Mouse (Mus musculus) forebrain, embryonic 11.5 days (tissue): ENCODE measurements around the gene Imp3. TPM values are rescaled to one million over a fixed set of nuclear protein-coding genes. Genes with fewer than 3 reads are reported as not detected.

Source experiments
- ATAC-seq: fragments of 200-750 bp; cut with Nextera tagmentation; replicated peaks from 2 replicates; pipeline ENCODE4 v1.8.0; 2017; ENCODE audit warnings: moderate TSS enrichment; ENCODE audit not compliant: low FRiP score
- DNase-seq: peaks from one replicate; pipeline ENCODE4 v3.0.0-alpha.2; 2017; ENCODE audit warnings: low spot score
- H3K27ac ChIP-seq: fragments of 300-500 bp; sonication (generic); 2 replicates; pipeline ENCODE4 v1.5.1; 2014; ENCODE audit warnings: low read depth, low read length
- H3K27me3 ChIP-seq: fragments of 300-500 bp; sonication (generic); 2 replicates; pipeline ENCODE4 v1.6.1; 2014; ENCODE audit warnings: mild to moderate bottlenecking, low read length, mixed read lengths; ENCODE audit not compliant: control insufficient read depth, insufficient read depth
- H3K36me3 ChIP-seq: fragments of 300-500 bp; sonication (generic); 2 replicates; pipeline ENCODE4 v1.6.1; 2014; ENCODE audit warnings: mild to moderate bottlenecking, low read length, moderate library complexity, mixed read lengths; ENCODE audit not compliant: control insufficient read depth, insufficient read depth
- H3K4me1 ChIP-seq: fragments of 300-500 bp; sonication (generic); replicated peaks from 2 replicates; pipeline ENCODE4 v1.6.1; 2014; ENCODE audit warnings: low read length, mixed read lengths; ENCODE audit not compliant: control insufficient read depth, insufficient read depth
- H3K4me2 ChIP-seq: fragments of 300-500 bp; sonication (generic); 2 replicates; pipeline ENCODE4 v1.6.1; 2014; ENCODE audit warnings: low read depth, mild to moderate bottlenecking, low read length, moderate library complexity, mixed read lengths; ENCODE audit not compliant: severe bottlenecking
- H3K4me3 ChIP-seq: fragments of 300-500 bp; sonication (generic); 2 replicates; pipeline ENCODE4 v1.5.1; 2014; ENCODE audit warnings: low read depth, low read length
- H3K9ac ChIP-seq: fragments of 300-500 bp; sonication (generic); 2 replicates; pipeline ENCODE4 v1.6.1; 2014; ENCODE audit warnings: low read length
- H3K9me3 ChIP-seq: fragments of 300-500 bp; sonication (generic); 2 replicates; pipeline ENCODE4 v1.6.1; 2016; ENCODE audit warnings: low read length, mixed read lengths; ENCODE audit not compliant: control insufficient read depth
- WGBS: fragments of 180-500 bp; shearing (Covaris S2); extraction: QIAGEN DNeasy Blood & Tissue Kit; methylation state at CpG from one replicate; pipeline ENCODE4 v1.1.7; 2014; 5-methylcytosine and 5-hydroxymethylcytosine counted together
- polyA plus RNA-seq: library from polyadenylated mRNA; unstranded; fragments of >200 nt; fragmentation: Nextera tagmentation; extraction: Ambion mirVana; gene quantifications from 2 replicates; pipeline ENCODE4 v1.2.1, GENCODE M21; 2014

Imp3 gene
- polyA plus RNA-seq, 1 experiment from 2014 or later: 65.4 TPM

DNA sequence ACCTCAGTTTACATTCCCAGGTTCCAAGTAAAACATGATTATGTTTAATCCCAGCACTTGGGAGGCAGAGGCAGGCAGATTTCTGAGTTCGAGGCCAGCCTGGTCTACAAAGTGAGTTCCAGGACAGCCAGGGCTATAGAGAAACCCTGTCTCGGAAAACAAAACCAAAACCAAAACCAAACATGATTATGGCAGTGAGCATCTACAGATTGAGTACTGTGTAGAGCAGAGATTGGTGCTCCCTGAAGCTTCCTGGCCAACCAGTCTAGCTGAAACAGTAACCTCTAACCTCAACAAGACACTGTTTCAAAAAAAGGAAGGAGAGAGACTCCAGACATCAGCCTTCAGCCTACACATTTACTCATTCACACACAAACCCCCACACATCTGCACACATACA lies 21.4 kb downstream of the Imp3 start:
- DNase-seq: no peak
- no peaks in the 10 kb centered on the region for H3K4me1 ChIP-seq
- WGBS: 98% methylated on average over 2 of the region's 2 CpGs
- no peak for ATAC-seq
- H3K27ac ChIP-seq: no peak overlapping the region
- H3K4me2 ChIP-seq: no peak overlapping the region
- no peaks in the 10 kb centered on the region for H3K27me3 ChIP-seq
- no peaks in the 10 kb centered on the region for H3K9me3 ChIP-seq
- H3K4me3 ChIP-seq: no peak overlapping the region
- no peaks in the 10 kb centered on the region for H3K36me3 ChIP-seq
- no peak overlapping the region for H3K9ac ChIP-seq

DNA sequence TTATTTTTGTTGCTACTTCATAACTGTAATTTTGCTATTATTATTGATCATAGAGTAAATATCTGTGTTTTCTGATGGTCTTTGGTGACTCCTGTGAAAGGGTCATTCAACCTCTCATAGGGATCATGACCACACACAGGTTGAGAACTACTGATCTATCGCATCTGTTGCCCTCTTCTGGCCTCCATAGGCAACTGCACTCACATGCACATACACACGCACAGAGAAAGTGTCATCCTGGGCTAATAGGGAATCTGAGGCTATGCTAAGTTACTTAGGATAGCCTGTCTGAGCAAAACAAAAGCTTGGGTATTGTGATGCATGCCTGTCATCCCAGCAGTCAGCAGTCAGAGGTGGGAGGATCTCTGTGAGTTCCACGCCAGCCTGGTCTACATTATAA lies 24.3 kb downstream of the Imp3 start:
- H3K9me3 ChIP-seq: no peaks in the 10 kb centered on the region
- ATAC-seq: no peak
- no peak overlapping the region for H3K9ac ChIP-seq
- no peaks in the 10 kb centered on the region for H3K4me1 ChIP-seq
- DNase-seq: no peak
- no peaks in the 10 kb centered on the region for H3K27me3 ChIP-seq
- no peaks in the 10 kb centered on the region for H3K36me3 ChIP-seq
- WGBS: 95% methylated on average over 3 of the region's 3 CpGs
- no peak overlapping the region for H3K4me2 ChIP-seq
- no peak overlapping the region for H3K4me3 ChIP-seq
- no peak overlapping the region for H3K27ac ChIP-seq

DNA sequence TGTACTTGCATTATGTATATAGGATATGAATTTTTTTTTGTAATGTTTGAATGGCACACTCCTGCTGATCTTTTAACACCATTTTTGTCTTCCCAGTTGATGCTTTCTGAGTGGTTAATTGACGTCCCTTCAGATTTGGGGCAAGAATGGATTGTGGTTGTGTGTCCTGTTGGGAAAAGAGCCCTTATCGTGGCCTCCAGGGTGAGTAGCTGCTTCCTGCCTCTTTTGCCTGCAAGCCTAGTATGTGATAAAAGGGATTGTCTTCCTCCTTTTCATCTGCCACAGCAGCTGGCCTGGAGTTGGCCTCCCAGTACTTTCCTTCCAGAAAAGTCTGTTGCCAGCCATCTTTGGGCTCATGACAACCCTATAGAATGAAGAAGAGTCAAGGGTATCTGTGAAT lies 32.9 kb downstream of the Imp3 start:
- WGBS: 80% methylated on average over 2 of the region's 2 CpGs
- Histone ChIP-seq H3K27me3 (no peaks in the 10 kb centered on the region), H3K27ac (no peak overlapping the region), H3K9ac (no peak overlapping the region), H3K4me2 (no peak overlapping the region), H3K4me1 (no peaks in the 10 kb centered on the region), H3K9me3 (no peaks in the 10 kb centered on the region), H3K36me3 (no peaks in the 10 kb centered on the region), H3K4me3 (no peak overlapping the region)
- no peak for ATAC-seq
- no peak for DNase-seq

DNA sequence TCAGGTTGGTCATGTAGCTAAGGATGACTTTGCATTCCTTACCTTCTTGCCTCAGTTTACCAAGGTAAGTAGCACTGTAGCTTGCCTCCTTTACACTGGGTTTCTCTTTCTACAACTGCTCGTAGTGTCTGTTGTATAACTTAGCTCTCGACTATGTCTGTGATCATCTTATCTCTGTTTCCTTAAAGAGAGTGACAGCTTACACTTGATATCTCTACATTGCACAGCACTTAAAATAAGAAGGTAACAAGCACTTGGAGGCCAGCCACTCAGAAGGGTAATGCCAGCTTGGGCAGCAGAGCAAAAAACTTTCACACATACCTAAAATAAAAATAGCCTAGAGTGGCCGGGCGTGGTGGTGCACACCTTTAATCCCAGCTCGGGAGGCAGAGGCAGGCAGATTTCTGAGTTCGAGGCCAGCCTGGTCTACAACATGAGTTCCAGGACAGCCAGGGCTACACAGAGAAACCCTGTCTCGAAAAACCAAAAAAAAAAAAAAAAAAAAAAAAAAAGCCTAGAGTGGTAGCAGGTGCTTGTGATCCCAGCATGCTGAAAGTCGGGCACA lies 36.8 kb downstream of the Imp3 start:
- DNase-seq (no peak), ATAC-seq (no peak)
- H3K9me3 ChIP-seq: no peaks in the 10 kb centered on the region
- H3K4me2 ChIP-seq: no peak overlapping the region
- H3K9ac ChIP-seq: no peak overlapping the region
- no peak overlapping the region for H3K27ac ChIP-seq
- WGBS: 96% methylated on average over 7 of the region's 8 CpGs
- H3K27me3 ChIP-seq: no peaks in the 10 kb centered on the region
- H3K4me1 ChIP-seq: no peaks in the 10 kb centered on the region
- H3K36me3 ChIP-seq: no peaks in the 10 kb centered on the region
- H3K4me3 ChIP-seq: no peak overlapping the region

DNA sequence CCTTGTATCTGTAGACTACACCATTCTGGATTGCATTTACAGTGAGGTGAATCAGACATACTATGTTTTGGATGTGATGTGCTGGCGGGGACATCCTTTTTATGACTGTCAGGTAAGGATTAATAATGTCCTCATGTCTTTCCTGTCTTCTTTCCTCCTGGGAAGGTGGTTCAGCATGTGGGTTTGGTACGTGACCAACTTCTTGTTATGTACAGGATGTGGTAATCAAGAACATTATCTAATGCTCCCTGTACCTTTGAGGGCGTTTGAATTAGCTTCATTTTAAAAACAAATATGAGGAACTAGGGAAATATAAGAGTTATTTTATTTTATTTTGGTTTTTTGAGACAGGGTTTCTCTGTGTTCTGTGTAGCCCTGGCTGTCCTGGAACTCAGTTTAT lies 37.9 kb downstream of the Imp3 start:
- Histone ChIP-seq H3K4me1 (no peaks in the 10 kb centered on the region), H3K36me3 (no peaks in the 10 kb centered on the region), H3K9me3 (no peaks in the 10 kb centered on the region), H3K4me3 (no peak overlapping the region), H3K27me3 (no peaks in the 10 kb centered on the region), H3K9ac (no peak overlapping the region), H3K4me2 (no peak overlapping the region), H3K27ac (no peak overlapping the region)
- 94% methylated on average over 3 of the region's 3 CpGs for WGBS
- DNase-seq: no peak
- no peak for ATAC-seq

DNA sequence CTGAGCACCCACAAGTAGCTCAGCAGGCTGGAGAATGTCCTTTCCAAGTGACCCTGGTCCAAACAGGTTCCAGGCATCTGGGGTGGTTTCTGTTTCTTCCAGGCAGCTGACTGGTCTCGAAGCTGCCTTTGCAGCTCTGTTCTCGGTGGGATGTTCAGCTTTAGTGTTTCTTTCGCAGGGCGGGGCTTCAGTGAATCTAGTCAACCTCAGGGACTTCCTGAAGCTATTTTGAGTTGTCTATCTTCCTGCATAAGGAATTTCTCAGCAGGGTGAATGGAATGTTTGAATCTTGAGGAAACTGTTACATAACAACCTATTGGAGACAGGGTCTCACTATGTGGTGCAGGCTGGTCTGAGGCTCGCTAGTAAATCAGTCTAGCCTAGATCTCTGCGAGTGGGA lies 42.9 kb downstream of the Imp3 start:
- H3K36me3 ChIP-seq: no peaks in the 10 kb centered on the region
- H3K27me3 ChIP-seq: no peaks in the 10 kb centered on the region
- no peak overlapping the region for H3K4me3 ChIP-seq
- H3K9me3 ChIP-seq: no peaks in the 10 kb centered on the region
- no peak overlapping the region for H3K4me2 ChIP-seq
- no peaks in the 10 kb centered on the region for H3K4me1 ChIP-seq
- ATAC-seq (no peak), DNase-seq (no peak)
- H3K9ac ChIP-seq: no peak overlapping the region
- WGBS: 97% methylated on average over 6 of the region's 6 CpGs
- no peak overlapping the region for H3K27ac ChIP-seq

- Histone ChIP-seq H3K9me3 (no peaks in the 10 kb centered on the region), H3K9ac (no peak overlapping the region), H3K4me2 (no peak overlapping the region), H3K27me3 (no peaks in the 10 kb centered on the region), H3K4me3 (no peak overlapping the region), H3K36me3 (no peaks in the 10 kb centered on the region), H3K27ac (no peak overlapping the region), H3K4me1 (no peaks in the 10 kb centered on the region)
- WGBS: 79% methylated on average over 1 of the region's 1 CpGs
- no peak for ATAC-seq
- no peak for DNase-seq
Observed at GRCm38 (mm10) chr9:56981502-56981901, 44.2 kb downstream of the Imp3 start.

Other genes with a start within 250 kb of the Imp3 start
- 2.5 and 3.2 TPM in 2 replicates for gene Lingo1, start 141.0 kb upstream of the Imp3 start, polyA plus RNA-seq
- not detected in 2 replicates for gene Odf3l1, start 72.8 kb upstream of the Imp3 start, polyA plus RNA-seq
- gene Cspg4, start 72.4 kb upstream of the Imp3 start, polyA plus RNA-seq: 1.4 and 2.0 TPM in 2 replicates
- 5.8 and 6.0 TPM in 2 replicates for gene Snx33, start 9.1 kb upstream of the Imp3 start, polyA plus RNA-seq
- gene Snupn, start 13.4 kb downstream of the Imp3 start, polyA plus RNA-seq: 27.8 and 28.4 TPM in 2 replicates
- gene Ptpn9, start 57.4 kb downstream of the Imp3 start, polyA plus RNA-seq: 31.8 and 35.5 TPM in 2 replicates
- gene Sin3a, start 134.6 kb downstream of the Imp3 start, polyA plus RNA-seq: 63.7 and 71.4 TPM in 2 replicates
- gene Man2c1, start 193.2 kb downstream of the Imp3 start, polyA plus RNA-seq: 37.6 and 41.3 TPM in 2 replicates
- 5.2 and 5.4 TPM in 2 replicates for gene Neil1, start 210.8 kb downstream of the Imp3 start, polyA plus RNA-seq
- gene Commd4, start 220.9 kb downstream of the Imp3 start, polyA plus RNA-seq: 87.1 and 99.0 TPM in 2 replicates